Mouse (Mus musculus): ENCODE data around the gene Mettl26. TPM values are rescaled to one million over a fixed set of nuclear protein-coding genes. Genes with fewer than 3 reads are reported as not detected.

Gene Mettl26
- total RNA-seq, 2 experiments from 2014 or later = 33.3 to 36.4 TPM

GRCm38 (mm10) chr17:25916931-25917647 is 42.2 kb downstream of the Mettl26 start:
- intact Hi-C loops (cut with DNase I) = no loop called here

GRCm38 (mm10) chr17:25918037-25918750 is 43.3 kb downstream of the Mettl26 start:
- DNase-seq (ENCODE audit: low spot score in 2 of 2) = no peak
- intact Hi-C loops (cut with DNase I) = loop anchor here (2.0 kb wide), 1 partner anchor 23 kb away; no protein-coding TSS in a partner anchor

More at GRCm38 (mm10) chr17:25916931-25917647, 42.2 kb downstream of the Mettl26 start:
- DNase-seq (ENCODE audit: low spot score in 2 of 2) = no peak

DNA sequence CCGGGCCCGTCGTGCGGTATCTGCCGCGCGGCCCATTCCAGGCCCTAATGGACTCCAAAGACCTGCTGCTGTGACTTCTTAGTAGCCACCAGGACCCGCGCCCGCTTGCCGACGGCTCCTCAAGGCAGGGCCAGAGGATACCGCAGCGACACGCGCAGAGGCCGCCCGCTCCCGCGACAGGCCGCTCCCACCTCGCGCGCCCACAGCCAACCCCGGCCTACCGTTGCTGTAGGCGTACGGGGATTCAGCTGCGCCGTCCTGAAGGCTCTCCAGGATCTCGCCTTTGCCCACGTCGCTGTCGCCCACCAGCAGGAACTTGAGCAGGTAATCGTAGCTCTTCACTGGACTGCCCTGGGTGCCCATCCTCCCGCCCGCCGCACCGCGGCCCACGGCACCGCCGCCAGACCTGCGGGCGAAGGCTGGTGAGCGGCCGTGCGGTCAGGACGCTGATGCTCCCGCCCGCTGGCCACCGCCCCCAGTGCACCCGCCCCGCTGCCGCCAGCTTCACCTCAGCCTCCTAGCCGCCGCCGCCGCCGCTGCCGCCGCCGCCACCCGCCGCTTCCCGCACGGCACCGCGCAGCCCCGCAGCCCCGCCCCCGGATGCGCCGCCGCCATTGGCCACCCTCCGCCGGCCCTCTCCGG is 44.4 kb downstream of the Mettl26 start, which contains the start of gene Rab40c:
TSS of gene Rab40c (minus strand) at position 584 of the 642 bp plus-strand sequence.
- intact Hi-C loops (cut with DNase I) = loop anchor here (2.0 kb wide), 1 partner anchor 24 kb away; no protein-coding TSS in a partner anchor
- no peak for DNase-seq (ENCODE audit: low spot score in 2 of 2)

DNA sequence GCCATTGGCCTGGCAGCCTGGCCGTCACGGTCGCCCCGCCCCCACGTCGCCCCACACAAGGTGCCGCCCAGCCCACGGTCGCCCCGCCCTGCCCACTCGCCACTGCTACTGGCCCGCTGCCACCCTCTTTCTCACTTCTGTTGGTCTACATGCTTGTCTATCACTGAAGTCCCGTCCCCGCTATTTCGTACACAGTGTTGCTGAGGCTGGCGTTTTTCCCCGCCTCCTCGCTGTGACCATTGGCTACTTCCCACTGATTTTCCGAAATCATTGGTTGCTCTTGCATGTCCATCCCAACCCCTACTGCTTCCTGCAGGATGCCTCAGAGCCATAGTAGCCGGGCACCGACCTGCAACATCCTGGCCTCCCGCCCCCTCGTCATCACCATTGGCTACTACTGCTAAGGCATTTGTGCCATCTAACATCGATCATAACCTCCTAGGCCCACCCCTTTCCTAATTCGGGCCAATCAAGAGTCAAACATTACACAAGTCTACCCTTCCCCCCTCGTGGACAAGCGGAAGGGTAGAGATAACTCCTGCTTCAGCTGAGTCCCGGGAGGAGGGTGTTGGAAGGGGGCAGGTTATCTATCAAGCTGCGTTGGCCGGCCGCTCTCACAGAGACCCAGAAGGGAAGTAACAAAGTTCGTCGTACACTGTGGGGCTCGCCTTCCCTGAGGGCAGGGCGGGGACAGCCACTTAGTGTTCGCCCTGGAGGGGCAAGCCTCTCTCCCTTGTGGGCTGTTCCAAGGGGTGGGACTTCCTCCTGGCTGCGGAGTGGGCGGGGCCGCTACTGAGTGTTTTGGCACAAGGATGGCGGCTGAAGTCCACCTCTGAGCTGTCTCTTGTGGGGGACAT is 45.1 kb downstream of the Mettl26 start:
- intact Hi-C loops (cut with DNase I) = loop anchor here (2.0 kb wide), 1 partner anchor 25 kb away; no protein-coding TSS in a partner anchor
- DNase-seq (ENCODE audit: low spot score in 2 of 2) = peak; percentile 100

- DNase-seq (ENCODE audit: low spot score in 2 of 2) = no peak
- intact Hi-C loops (cut with DNase I) = no loop called here
Measured at GRCm38 (mm10) chr17:25922120-25922519, 47.2 kb downstream of the Mettl26 start.

DNA sequence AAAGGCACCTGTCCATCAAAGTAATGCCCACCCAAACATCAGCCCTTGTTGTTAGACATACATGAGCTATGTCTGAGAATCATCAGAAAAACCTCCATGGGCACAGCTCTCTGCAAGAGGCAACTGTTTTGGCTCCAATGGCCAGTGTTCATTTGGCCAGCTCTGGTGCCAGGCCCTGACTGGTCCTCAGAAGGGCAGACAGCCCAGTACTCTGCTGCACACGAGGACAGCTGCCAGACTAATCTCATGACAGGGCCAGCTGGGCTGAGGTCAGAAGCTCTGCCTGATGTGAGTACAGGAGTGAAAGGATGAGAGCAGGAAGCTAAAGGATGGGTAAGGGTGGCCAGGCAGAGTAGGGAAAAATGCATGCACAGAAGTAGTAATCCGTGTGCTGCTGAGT is 50.5 kb downstream of the Mettl26 start:
- no peak for DNase-seq (ENCODE audit: low spot score in 2 of 2)
- intact Hi-C loops (cut with DNase I) = no loop called here

Small RNA genes lying within 50 kb of the gene (microRNA-seq; reads per million reads assigned to microRNA genes)
- gene Mir3082 = 4.3 reads per million, percentile 12 among the genes with 10 or more reads in this experiment

Other genes starting within 250 kb of the Mettl26 start
- 100 to 1,000 TPM; 154 to 195 TPM for gene Gng13, start 157.9 kb upstream of the Mettl26 start, total RNA-seq (2021)
- 1 to 10 TPM; 2.9 to 3.7 TPM for gene Chtf18, start 147.7 kb upstream of the Mettl26 start, total RNA-seq (2021)
- gene Rpusd1, start 147.4 kb upstream of the Mettl26 start, total RNA-seq (2021) = 10 to 100 TPM; 49.5 to 58.9 TPM
- gene Mslnl, start 139.0 kb upstream of the Mettl26 start, total RNA-seq (2021) = under 1 TPM; 0.35 to 0.39 TPM
- gene Msln, start 120.7 kb upstream of the Mettl26 start, total RNA-seq (2021) = 1 to 10 TPM; 1.5 to 4.7 TPM
- gene Narfl, start 101.3 kb upstream of the Mettl26 start, total RNA-seq (2021) = 10 to 100 TPM; 29.5 to 42.9 TPM
- gene Haghl, start 89.4 kb upstream of the Mettl26 start, total RNA-seq (2021) = 100 to 1,000 TPM; 114 to 117 TPM
- not detected for gene Ccdc78, start 88.5 kb upstream of the Mettl26 start, total RNA-seq (2021)
- 10 to 100 TPM; 81.2 to 81.7 TPM for gene Fam173a, start 82.2 kb upstream of the Mettl26 start, total RNA-seq (2021)
- gene AC134908.4, start 79.4 kb upstream of the Mettl26 start, total RNA-seq (2021) = under 1 TPM in 1 of 2 experiments, not detected in 1; 0.52 TPM
- gene Metrn, start 77.9 kb upstream of the Mettl26 start, total RNA-seq (2021) = 10 to 100 TPM; 80.7 to 96.2 TPM
- 100 to 1,000 TPM; 668 to 710 TPM for gene Fbxl16, start 66.0 kb upstream of the Mettl26 start, total RNA-seq (2021)
- 10 to 100 TPM; 23.9 to 26.5 TPM for gene Wdr24, start 51.4 kb upstream of the Mettl26 start, total RNA-seq (2021)
- 10 to 100 TPM; 54.1 to 58.7 TPM for gene Jmjd8, start 46.2 kb upstream of the Mettl26 start, total RNA-seq (2021)
- gene Stub1, start 41.7 kb upstream of the Mettl26 start, total RNA-seq (2021) = 100 to 1,000 TPM; 171 to 188 TPM
- 10 to 100 TPM; 47.5 to 54.0 TPM for gene Rhbdl1, start 37.8 kb upstream of the Mettl26 start, total RNA-seq (2021)
- 10 to 100 TPM; 22.0 to 24.9 TPM for gene Gm20683, start 33.3 kb upstream of the Mettl26 start, total RNA-seq (2021)
- 10 to 100 TPM; 73.7 to 86.7 TPM for gene Rhot2, start 30.2 kb upstream of the Mettl26 start, total RNA-seq (2021)
- 10 to 100 TPM; 21.2 to 36.6 TPM for gene Wdr90, start 13.6 kb upstream of the Mettl26 start, total RNA-seq (2021)
- 10 to 100 TPM; 23.5 to 29.8 TPM for gene Mcrip2, start 6.3 kb upstream of the Mettl26 start, total RNA-seq (2021)
- gene Wfikkn1, start 5.8 kb downstream of the Mettl26 start, total RNA-seq (2021) = 1 to 10 TPM; 1.4 to 1.5 TPM
- gene Rab40c, start 44.7 kb downstream of the Mettl26 start, total RNA-seq (2021) = 10 to 100 TPM; 46.1 to 58.0 TPM
- 100 to 1,000 TPM; 106 to 120 TPM for gene Pigq, start 69.9 kb downstream of the Mettl26 start, total RNA-seq (2021)
- gene Nhlrc4, start 69.9 kb downstream of the Mettl26 start, total RNA-seq (2021) = under 1 TPM in 1 of 2 experiments, not detected in 1; 0.30 TPM
- under 1 TPM; 0.41 to 0.59 TPM for gene A930017K11Rik, start 77.5 kb downstream of the Mettl26 start, total RNA-seq (2021)
- gene Capn15, start 110.7 kb downstream of the Mettl26 start, total RNA-seq (2021) = 10 to 100 TPM; 40.8 to 58.4 TPM
- gene Rab11fip3, start 194.5 kb downstream of the Mettl26 start, total RNA-seq (2021) = 100 to 1,000 TPM in 1 of 2 experiments, 10 to 100 TPM in 1; 98.8 to 117 TPM
- gene Decr2, start 215.3 kb downstream of the Mettl26 start, total RNA-seq (2021) = 10 to 100 TPM; 27.3 to 32.1 TPM
- gene Nme4, start 220.5 kb downstream of the Mettl26 start, total RNA-seq (2021) = 1 to 10 TPM; 3.5 to 4.4 TPM
- 10 to 100 TPM; 13.9 to 14.0 TPM for gene Tmem8, start 238.2 kb downstream of the Mettl26 start, total RNA-seq (2021)
- 10 to 100 TPM; 60.5 to 70.3 TPM for gene Mrpl28, start 248.4 kb downstream of the Mettl26 start, total RNA-seq (2021)